Mouse (Mus musculus) heart, adult 11 months (tissue): ENCODE measurements around the gene Pde4d.
A peak's percentile ranks its signal among the peaks of the same experiment; 100 is the strongest.

Experiments used
- DNase-seq: peaks from one replicate; pipeline ENCODE4 v3.0.0; 2022

The Pde4d gene

GRCm38 (mm10) chr13:109592192-109592797 lies 1142.5 kb downstream of the Pde4d start:
- no peak for DNase-seq

GRCm38 (mm10) chr13:109599711-109600110 lies 1150.0 kb downstream of the Pde4d start:
- DNase-seq, result no peak

GRCm38 (mm10) chr13:109604017-109604416 lies 1154.3 kb downstream of the Pde4d start:
- no peak for DNase-seq

- no peak for DNase-seq
Measured at GRCm38 (mm10) chr13:109605140-109605539, 1155.4 kb downstream of the Pde4d start.

- no peak for DNase-seq
Measured at GRCm38 (mm10) chr13:109609106-109609804, 1159.5 kb downstream of the Pde4d start.

GRCm38 (mm10) chr13:109609805-109610187 lies 1160.0 kb downstream of the Pde4d start:
- DNase-seq, result no peak

GRCm38 (mm10) chr13:109610772-109611171 lies 1161.0 kb downstream of the Pde4d start:
- no peak for DNase-seq

- DNase-seq, result peak; percentile 75
Measured at GRCm38 (mm10) chr13:109615213-109615784, 1165.6 kb downstream of the Pde4d start.

GRCm38 (mm10) chr13:109615785-109616281 lies 1166.1 kb downstream of the Pde4d start:
- peak; percentile 75 for DNase-seq

GRCm38 (mm10) chr13:109619158-109619657 lies 1169.5 kb downstream of the Pde4d start:
- no peak for DNase-seq

- no peak for DNase-seq
Measured at GRCm38 (mm10) chr13:109622207-109622606, 1172.5 kb downstream of the Pde4d start.

GRCm38 (mm10) chr13:109623201-109623600 lies 1173.5 kb downstream of the Pde4d start:
- DNase-seq, result peak; percentile 83

GRCm38 (mm10) chr13:109624772-109625349 lies 1175.1 kb downstream of the Pde4d start:
- no peak for DNase-seq

GRCm38 (mm10) chr13:109625466-109626129 lies 1175.8 kb downstream of the Pde4d start:
- DNase-seq, result no peak

GRCm38 (mm10) chr13:109627265-109627664 lies 1177.5 kb downstream of the Pde4d start:
- no peak for DNase-seq

- no peak for DNase-seq
Measured at GRCm38 (mm10) chr13:109628606-109629005, 1178.9 kb downstream of the Pde4d start.

GRCm38 (mm10) chr13:109629216-109629615 lies 1179.5 kb downstream of the Pde4d start:
- DNase-seq, result no peak

- no peak for DNase-seq
Measured at GRCm38 (mm10) chr13:109631399-109632026, 1181.8 kb downstream of the Pde4d start.

GRCm38 (mm10) chr13:109632387-109633036 lies 1182.8 kb downstream of the Pde4d start:
- no peak for DNase-seq

GRCm38 (mm10) chr13:109633037-109633418 lies 1183.3 kb downstream of the Pde4d start:
- no peak for DNase-seq

GRCm38 (mm10) chr13:109635901-109636520 lies 1186.3 kb downstream of the Pde4d start:
- DNase-seq, result no peak
